23 mouse cellular contexts compared by ENCODE assay signal in the genomic region with DNA sequence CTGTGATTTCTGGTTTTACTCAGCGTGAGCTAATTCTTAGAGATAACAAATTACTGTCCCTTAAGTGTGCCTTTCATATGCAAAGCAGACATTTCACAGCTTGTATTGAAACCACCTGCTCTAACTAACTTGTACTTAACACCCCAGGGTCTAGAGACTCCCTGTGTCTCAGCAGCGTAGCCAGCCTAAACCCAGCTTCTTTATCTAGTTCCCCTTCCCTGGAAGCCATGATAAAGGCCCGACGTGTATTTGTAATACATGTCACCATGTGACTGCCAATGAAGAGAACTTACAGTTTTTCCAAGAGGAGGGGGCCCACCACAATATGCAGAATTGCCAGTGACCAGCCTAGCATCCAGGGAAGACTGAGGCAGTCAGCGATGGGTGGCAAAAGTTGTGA. TPM values are rescaled to one million over a fixed set of nuclear protein-coding genes. Genes with fewer than 3 reads are reported as not detected.
A peak's percentile ranks its signal among the peaks of the same experiment; 100 is the strongest.
DNase-seq lines count a peak whose midpoint lies in the region; ATAC-seq and TF ChIP-seq lines count a peak whose summit lies in the region.
"Had no signal": no experiment of that assay in that cellular context is flagged by ENCODE, and none has a peak within 500 bp of the region (broad histone marks: within the 10 kb centered on the region; RNA-seq: fewer than 3 reads in every experiment).

No protein-coding gene starts in this region.

- H3K9me3 ChIP-seq in forebrain, embryonic 12.5 days = no peaks in the 10 kb centered on the region
- H3K9me3 ChIP-seq in forebrain, postnatal 0 days (ENCODE audit: low read length) = no peaks in the 10 kb centered on the region
- H3K9me3 ChIP-seq in midbrain, embryonic 14.5 days (ENCODE audit: control insufficient read depth, low read length) = no peaks in the 10 kb centered on the region
- H3K9me3 ChIP-seq in midbrain, embryonic 15.5 days = no peaks in the 10 kb centered on the region
- no peaks in the 10 kb centered on the region for H3K9me3 ChIP-seq in heart, embryonic 11.5 days (replicated peaks; ENCODE audit: control insufficient read depth, low read length)
- H3K9me3 ChIP-seq: embryonic facial prominence, embryonic 13.5 days; heart, embryonic 13.5 days; hindbrain, embryonic 12.5 days had no signal

- no peaks in the 10 kb centered on the region for H3K27me3 ChIP-seq in forebrain, embryonic 12.5 days
- no peaks in the 10 kb centered on the region for H3K27me3 ChIP-seq in forebrain, postnatal 0 days (ENCODE audit: insufficient read depth, low read length)
- no peaks in the 10 kb centered on the region for H3K27me3 ChIP-seq in midbrain, embryonic 14.5 days (ENCODE audit: control insufficient read depth, insufficient read depth, low read length)
- H3K27me3 ChIP-seq in midbrain, embryonic 15.5 days (replicated peaks) = no peaks in the 10 kb centered on the region
- no peaks in the 10 kb centered on the region for H3K27me3 ChIP-seq in heart, embryonic 11.5 days (ENCODE audit: control insufficient read depth, insufficient read depth, low read length)
- H3K27me3 ChIP-seq: CH12.LX; embryonic facial prominence, embryonic 13.5 days; heart, embryonic 13.5 days; hindbrain, embryonic 12.5 days had no signal

- 29% methylated on average over 5 of the region's 5 CpGs for WGBS in forebrain, embryonic 12.5 days
- 15% methylated on average over 5 of the region's 5 CpGs for WGBS in forebrain, postnatal 0 days
- WGBS in midbrain, embryonic 14.5 days = 40% methylated on average over 5 of the region's 5 CpGs
- WGBS in midbrain, embryonic 15.5 days = 29% methylated on average over 5 of the region's 5 CpGs
- 31% methylated on average over 5 of the region's 5 CpGs for WGBS in heart, embryonic 11.5 days (ENCODE audit: insufficient replicate concordance)

- DNase-seq in forebrain, postnatal 0 days = no peak
- DNase-seq in midbrain, embryonic 14.5 days = peak; percentile 2
- DNase-seq in ZHBTc4 (ENCODE audit: low read depth, low spot score) = peak; percentile 15
- DNase-seq in cerebellum, postnatal 36 days = no peak
- DNase-seq in lung, postnatal 14 days = no peak
- DNase-seq: adrenal gland, adult 2 months; adrenal gland, postnatal 36 days; cerebellum, adult 11 months; cerebellum, adult 9-10 months; cerebellum, postnatal 25 days; gastrocnemius, postnatal 14 days; heart, postnatal 4 days; kidney, adult 8-10 months had no signal

- no peak overlapping the region for H3K9ac ChIP-seq in forebrain, embryonic 12.5 days
- no peak overlapping the region for H3K9ac ChIP-seq in forebrain, postnatal 0 days
- H3K9ac ChIP-seq in midbrain, embryonic 14.5 days (replicated peaks; ENCODE audit: low read length) = no peak overlapping the region
- H3K9ac ChIP-seq in midbrain, embryonic 15.5 days = no peak overlapping the region
- H3K9ac ChIP-seq in heart, embryonic 11.5 days (ENCODE audit: low read depth, low read length) = no peak overlapping the region
- H3K9ac ChIP-seq: embryonic facial prominence, embryonic 13.5 days; heart, embryonic 13.5 days; hindbrain, embryonic 12.5 days had no signal

- H3K27ac ChIP-seq in forebrain, embryonic 12.5 days = peak overlapping the region; percentile 50; the same call in 1 of the 2 replicates
- H3K27ac ChIP-seq in forebrain, postnatal 0 days (ENCODE audit: low read depth, low read length) = no peak overlapping the region
- H3K27ac ChIP-seq in midbrain, embryonic 14.5 days (replicated peaks; ENCODE audit: low read depth, low read length) = no peak overlapping the region
- H3K27ac ChIP-seq in midbrain, embryonic 15.5 days = no peak overlapping the region
- H3K27ac ChIP-seq in heart, embryonic 11.5 days (ENCODE audit: low read depth, low read length) = no peak overlapping the region
- H3K27ac ChIP-seq: embryonic facial prominence, embryonic 13.5 days; heart, embryonic 13.5 days; hindbrain, embryonic 12.5 days had no signal

- peaks cover 52% of the 10 kb centered on the region for H3K36me3 ChIP-seq in forebrain, embryonic 12.5 days (replicated peaks)
- H3K36me3 ChIP-seq in forebrain, postnatal 0 days (ENCODE audit: insufficient read depth) = peaks cover 22% of the 10 kb centered on the region
- H3K36me3 ChIP-seq in midbrain, embryonic 14.5 days (ENCODE audit: control insufficient read depth, insufficient read depth, low read length) = peaks cover 38% of the 10 kb centered on the region
- H3K36me3 ChIP-seq in midbrain, embryonic 15.5 days (replicated peaks) = peaks cover 29% of the 10 kb centered on the region
- peaks cover 13% of the 10 kb centered on the region; the same call in 1 of the 2 replicates for H3K36me3 ChIP-seq in heart, embryonic 11.5 days (ENCODE audit: control insufficient read depth, insufficient read depth, low read length)

- no peak for TF ChIP-seq CTCF in forebrain, postnatal 0 days (IDR thresholded peaks at IDR 0.05; ENCODE audit: low read depth)

- no peak overlapping the region for H3K4me2 ChIP-seq in forebrain, embryonic 12.5 days
- no peak overlapping the region for H3K4me2 ChIP-seq in forebrain, postnatal 0 days (ENCODE audit: low read depth)
- no peak overlapping the region for H3K4me2 ChIP-seq in midbrain, embryonic 14.5 days (ENCODE audit: low read length)
- no peak overlapping the region for H3K4me2 ChIP-seq in midbrain, embryonic 15.5 days
- no peak overlapping the region for H3K4me2 ChIP-seq in heart, embryonic 11.5 days
- H3K4me2 ChIP-seq: embryonic facial prominence, embryonic 13.5 days; heart, embryonic 13.5 days; hindbrain, embryonic 12.5 days had no signal

- H3K4me3 ChIP-seq in forebrain, embryonic 12.5 days (replicated peaks) = no peak overlapping the region
- no peak overlapping the region for H3K4me3 ChIP-seq in forebrain, postnatal 0 days (ENCODE audit: low read depth, low read length)
- H3K4me3 ChIP-seq in midbrain, embryonic 14.5 days (replicated peaks; ENCODE audit: low read depth, low read length) = no peak overlapping the region
- H3K4me3 ChIP-seq in midbrain, embryonic 15.5 days = no peak overlapping the region
- H3K4me3 ChIP-seq in heart, embryonic 11.5 days (ENCODE audit: low read depth, low read length) = no peak overlapping the region
- H3K4me3 ChIP-seq: embryonic facial prominence, embryonic 13.5 days; heart, embryonic 13.5 days; hindbrain, embryonic 12.5 days had no signal

- peaks cover 7% of the 10 kb centered on the region for H3K4me1 ChIP-seq in forebrain, embryonic 12.5 days
- H3K4me1 ChIP-seq in forebrain, postnatal 0 days (ENCODE audit: insufficient read depth) = no peaks in the 10 kb centered on the region
- no peaks in the 10 kb centered on the region for H3K4me1 ChIP-seq in midbrain, embryonic 14.5 days (ENCODE audit: control insufficient read depth, insufficient read depth, low read length)
- H3K4me1 ChIP-seq in midbrain, embryonic 15.5 days = no peaks in the 10 kb centered on the region
- no peaks in the 10 kb centered on the region; the same call in 1 of the 2 replicates for H3K4me1 ChIP-seq in heart, embryonic 11.5 days (ENCODE audit: control insufficient read depth, insufficient read depth, low read length)
- H3K4me1 ChIP-seq: embryonic facial prominence, embryonic 13.5 days; hindbrain, embryonic 12.5 days had no signal

- ATAC-seq in forebrain, embryonic 12.5 days (ENCODE audit: low FRiP score) = 0 out of 2 replicates have a peak, but pooled peaks have one; percentile 27
- no peak for ATAC-seq in forebrain, postnatal 0 days
- no peak for ATAC-seq in midbrain, embryonic 14.5 days (ENCODE audit: low FRiP score, low TSS enrichment)
- ATAC-seq in midbrain, embryonic 15.5 days (replicated peaks) = no peak
- ATAC-seq in heart, embryonic 11.5 days (replicated peaks; ENCODE audit: insufficient number of reproducible peaks, low FRiP score, low TSS enrichment) = no peak
- ATAC-seq: hindbrain, embryonic 16.5 days; inflammation-experienced regulatory T-cells, adult 6 months; intestine, postnatal 0 days had no signal

RNA-seq across cellular contexts. Expression of a gene that starts 33.7 kb away (rescaled TPM):
- 73.1 and 82.3 TPM in 2 replicates for polyA plus RNA-seq in forebrain, embryonic 12.5 days (2016; fragmentation: Nextera tagmentation; extraction: Ambion mirVana)
- 172 and 182 TPM in 2 replicates for total RNA-seq in forebrain, postnatal 0 days (2014; rRNA removed)
- 36.9 and 42.4 TPM in 2 replicates for polyA plus RNA-seq in forebrain, postnatal 0 days (2015; fragmentation: Nextera tagmentation; extraction: Ambion mirVana)
- polyA plus RNA-seq in midbrain, embryonic 14.5 days (2014; fragmentation: Nextera tagmentation; extraction: Ambion mirVana) = 64.0 and 76.7 TPM in 2 replicates
- polyA plus RNA-seq in midbrain, embryonic 15.5 days (2015; fragmentation: Nextera tagmentation; extraction: Ambion mirVana) = 53.1 and 55.4 TPM in 2 replicates
- 45.7 and 47.7 TPM in 2 replicates for polyA plus RNA-seq in heart, embryonic 11.5 days (2014; fragmentation: Nextera tagmentation; extraction: Ambion mirVana)

Comparison
In these comparisons a context has a peak if more than half of its experiments do, and no peak if none do; other contexts are left out.
1. DNase-seq: peak in midbrain, embryonic 14.5 days (single experiment) and ZHBTc4 (single experiment); none in forebrain, postnatal 0 days (single experiment), cerebellum, postnatal 36 days (0 of 2) and lung, postnatal 14 days (single experiment).